9 mouse cellular contexts compared by ENCODE assay signal in genomic region chr17:35045807-35046680, GRCm38 (mm10). TPM values are rescaled to one million over a fixed set of nuclear protein-coding genes. Genes with fewer than 3 reads are reported as not detected.
A peak's percentile ranks its signal among the peaks of the same experiment; 100 is the strongest.
DNase-seq lines count a peak whose midpoint lies in the region; ATAC-seq and TF ChIP-seq lines count a peak whose summit lies in the region.
"Had no signal": no experiment of that assay in that cellular context is flagged by ENCODE, and none has a peak within 500 bp of the region (broad histone marks: within the 10 kb centered on the region; RNA-seq: fewer than 3 reads in every experiment).

No protein-coding gene starts in this region.

- no peak for TF ChIP-seq CTCF in layer of hippocampus, adult 2 months (conservative IDR thresholded peaks at IDR 0.05)
- no peak for TF ChIP-seq CTCF in cortical plate, adult 2 months (IDR thresholded peaks at IDR 0.05; ENCODE audit: extremely low read depth, insufficient read depth, low read length)

- peak; percentile 79 for ATAC-seq in hindbrain, embryonic 13.5 days (ENCODE audit: low FRiP score)
- ATAC-seq in midbrain, embryonic 12.5 days (ENCODE audit: low FRiP score, low read depth) = peak; percentile 75
- ATAC-seq in inflammation-experienced regulatory T-cells, adult 6 months = no peak

- H3K27me3 ChIP-seq in hindbrain, embryonic 13.5 days = no peaks in the 10 kb centered on the region
- H3K27me3 ChIP-seq in midbrain, embryonic 12.5 days = no peaks in the 10 kb centered on the region

- peak overlapping the region; percentile 83 for H3K9ac ChIP-seq in hindbrain, embryonic 13.5 days
- H3K9ac ChIP-seq in midbrain, embryonic 12.5 days (replicated peaks) = peak overlapping the region; percentile 81

- no peaks in the 10 kb centered on the region for H3K36me3 ChIP-seq in hindbrain, embryonic 13.5 days
- H3K36me3 ChIP-seq in midbrain, embryonic 12.5 days = no peaks in the 10 kb centered on the region

- no peak for DNase-seq in layer of hippocampus, adult 2 months (ENCODE audit: low spot score in 2 of 2)
- DNase-seq in layer of hippocampus, adult 11-12 months (ENCODE audit: low spot score) = no peak
- DNase-seq in adrenal gland, adult 18-20 months (ENCODE audit: low spot score in 2 of 2) = no peak
- DNase-seq in natural killer cell, adult 2 months (ENCODE audit: low spot score in 2 of 2) = no peak

- peak overlapping the region; percentile 54 for H3K4me3 ChIP-seq in layer of hippocampus, adult 2 months
- H3K4me3 ChIP-seq in cortical plate, adult 2 months (ENCODE audit: insufficient read depth, low read length) = peak overlapping the region; percentile 19
- peak overlapping the region; percentile 55 for H3K4me3 ChIP-seq in hindbrain, embryonic 13.5 days
- peak overlapping the region; percentile 53 for H3K4me3 ChIP-seq in midbrain, embryonic 12.5 days

- no peaks in the 10 kb centered on the region for H3K4me1 ChIP-seq in cortical plate, adult 2 months (ENCODE audit: control insufficient read depth, insufficient read depth, low read length)
- peaks cover 27% of the 10 kb centered on the region for H3K4me1 ChIP-seq in hindbrain, embryonic 13.5 days (replicated peaks)
- peaks cover 48% of the 10 kb centered on the region for H3K4me1 ChIP-seq in midbrain, embryonic 12.5 days

- TF ChIP-seq POLR2A in cortical plate, adult 2 months (IDR thresholded peaks at IDR 0.05; ENCODE audit: extremely low read depth, insufficient read depth, low read length) = no peak

- no peaks in the 10 kb centered on the region for H3K9me3 ChIP-seq in hindbrain, embryonic 13.5 days
- H3K9me3 ChIP-seq in midbrain, embryonic 12.5 days = no peaks in the 10 kb centered on the region

- peak overlapping the region; percentile 99 for H3K4me2 ChIP-seq in hindbrain, embryonic 13.5 days
- peak overlapping the region; percentile 91 for H3K4me2 ChIP-seq in midbrain, embryonic 12.5 days (replicated peaks)

- 0 out of 2 replicates have a peak overlapping the region, but pooled peaks have one; percentile 53 for H3K27ac ChIP-seq in layer of hippocampus, adult 2 months
- no peak overlapping the region for H3K27ac ChIP-seq in cortical plate, adult 2 months (ENCODE audit: insufficient read depth, low read length)
- H3K27ac ChIP-seq in hindbrain, embryonic 13.5 days = peak overlapping the region; percentile 69
- peak overlapping the region; percentile 79 for H3K27ac ChIP-seq in midbrain, embryonic 12.5 days (replicated peaks)

- 6% methylated on average over 47 of the region's 48 CpGs for WGBS in hindbrain, embryonic 13.5 days
- WGBS in midbrain, embryonic 12.5 days = 7% methylated on average over 43 of the region's 48 CpGs

RNA-seq across cellular contexts. Expression of gene Msh5, which starts 0.5 kb away (rescaled TPM):
- total RNA-seq in layer of hippocampus, adult 2 months (2021) = 1 to 10 TPM in 1 of 2 experiments, under 1 TPM in 1; 0.26 to 1.1 TPM
- 0.58 and 0.72 TPM in 2 replicates for polyA plus RNA-seq in cortical plate, adult 2 months (2012; rRNA removed)
- polyA plus RNA-seq in hindbrain, embryonic 13.5 days (2015; fragmentation: Nextera tagmentation; extraction: Ambion mirVana) = 2.7 and 3.5 TPM in 2 replicates
- 6.9 and 7.6 TPM in 2 replicates for polyA plus RNA-seq in midbrain, embryonic 12.5 days (2016; fragmentation: Nextera tagmentation; extraction: Ambion mirVana)
- 1 to 10 TPM; 1.3 to 1.4 (median 1.4) TPM for polyA plus RNA-seq in inflammation-experienced regulatory T-cells, adult 6 months (2017; shearing (Covaris generic))
- total RNA-seq in adrenal gland, adult 18-20 months (2021) = 1 to 10 TPM; 1.1 to 1.3 TPM

RNA-seq across cellular contexts. Expression of gene Clic1, which starts 3.7 kb away (rescaled TPM):
- total RNA-seq in layer of hippocampus, adult 2 months (2021) = 1 to 10 TPM; 9.2 to 9.6 TPM
- 18.4 and 18.7 TPM in 2 replicates for polyA plus RNA-seq in cortical plate, adult 2 months (2012; rRNA removed)
- polyA plus RNA-seq in hindbrain, embryonic 13.5 days (2015; fragmentation: Nextera tagmentation; extraction: Ambion mirVana) = 100 and 102 TPM in 2 replicates
- 145 and 165 TPM in 2 replicates for polyA plus RNA-seq in midbrain, embryonic 12.5 days (2016; fragmentation: Nextera tagmentation; extraction: Ambion mirVana)
- polyA plus RNA-seq in inflammation-experienced regulatory T-cells, adult 6 months (2017; shearing (Covaris generic)) = 100 to 1,000 TPM; 487 to 766 (median 514) TPM
- 10 to 100 TPM; 71.9 to 92.9 TPM for total RNA-seq in adrenal gland, adult 18-20 months (2021)

RNA-seq across cellular contexts. Expression of gene Ddah2, which starts 12.8 kb away (rescaled TPM):
- total RNA-seq in layer of hippocampus, adult 2 months (2021) = 10 to 100 TPM; 13.7 to 15.8 TPM
- polyA plus RNA-seq in cortical plate, adult 2 months (2012; rRNA removed) = 25.1 and 26.8 TPM in 2 replicates
- polyA plus RNA-seq in hindbrain, embryonic 13.5 days (2015; fragmentation: Nextera tagmentation; extraction: Ambion mirVana) = 420 and 426 TPM in 2 replicates
- polyA plus RNA-seq in midbrain, embryonic 12.5 days (2016; fragmentation: Nextera tagmentation; extraction: Ambion mirVana) = 595 and 615 TPM in 2 replicates
- 1 to 10 TPM in 2 of 3 experiments, under 1 TPM in 1; 0.91 to 3.0 (median 1.3) TPM for polyA plus RNA-seq in inflammation-experienced regulatory T-cells, adult 6 months (2017; shearing (Covaris generic))
- total RNA-seq in adrenal gland, adult 18-20 months (2021) = 10 to 100 TPM in 1 of 2 experiments, 1 to 10 TPM in 1; 9.1 to 17.0 TPM

RNA-seq across cellular contexts. Expression of gene Sapcd1, which starts 18.2 kb away (rescaled TPM):
- total RNA-seq in layer of hippocampus, adult 2 months (2021) = under 1 TPM in 1 of 2 experiments, not detected in 1; 0.67 TPM
- polyA plus RNA-seq in cortical plate, adult 2 months (2012; rRNA removed) = 0.94 and 0.96 TPM in 2 replicates
- polyA plus RNA-seq in hindbrain, embryonic 13.5 days (2015; fragmentation: Nextera tagmentation; extraction: Ambion mirVana) = 2.5 and 2.9 TPM in 2 replicates
- 5.2 and 6.8 TPM in 2 replicates for polyA plus RNA-seq in midbrain, embryonic 12.5 days (2016; fragmentation: Nextera tagmentation; extraction: Ambion mirVana)
- polyA plus RNA-seq in inflammation-experienced regulatory T-cells, adult 6 months (2017; shearing (Covaris generic)) = 1 to 10 TPM in 2 of 3 experiments, under 1 TPM in 1; 0.54 to 2.6 (median 1.4) TPM
- total RNA-seq in adrenal gland, adult 18-20 months (2021) = under 1 TPM in 1 of 2 experiments, not detected in 1; 0.51 TPM

RNA-seq across cellular contexts. Expression of gene Ly6g6c, which starts 19.1 kb away (rescaled TPM):
- not detected for total RNA-seq in layer of hippocampus, adult 2 months (2021)
- polyA plus RNA-seq in cortical plate, adult 2 months (2012; rRNA removed) = not detected in 2 replicates
- polyA plus RNA-seq in hindbrain, embryonic 13.5 days (2015; fragmentation: Nextera tagmentation; extraction: Ambion mirVana) = not detected in 2 replicates
- not detected in 2 replicates for polyA plus RNA-seq in midbrain, embryonic 12.5 days (2016; fragmentation: Nextera tagmentation; extraction: Ambion mirVana)
- not detected for polyA plus RNA-seq in inflammation-experienced regulatory T-cells, adult 6 months (2017; shearing (Covaris generic))
- total RNA-seq in adrenal gland, adult 18-20 months (2021) = not detected
- total RNA-seq: common myeloid progenitor, adult 5-6 weeks had no signal

Comparison
In these comparisons a context has a peak if more than half of its experiments do, and no peak if none do; other contexts are left out.
1. RNA of gene Ddah2, which starts 12.8 kb away (polyA plus RNA-seq): 595 to 615 TPM in midbrain, embryonic 12.5 days and 420 to 426 TPM in hindbrain, embryonic 13.5 days; 25.1 to 26.8 TPM in cortical plate, adult 2 months and 0.91 to 3.0 TPM in inflammation-experienced regulatory T-cells, adult 6 months; every median in the first group is over 10 times any median in the second.
2. Peak in every context shown above with its lines, with median percentiles within 50 percentile points of each other: H3K4me3 ChIP-seq.